Mouse (Mus musculus): Measurements from ENCODE around the gene Snx22. TPM values are rescaled to one million over a fixed set of nuclear protein-coding genes. Genes with fewer than 3 reads are reported as not detected.

The Snx22 gene
- polyA plus RNA-seq, 1 experiment from 2014 or later: 11.6 TPM

DNA sequence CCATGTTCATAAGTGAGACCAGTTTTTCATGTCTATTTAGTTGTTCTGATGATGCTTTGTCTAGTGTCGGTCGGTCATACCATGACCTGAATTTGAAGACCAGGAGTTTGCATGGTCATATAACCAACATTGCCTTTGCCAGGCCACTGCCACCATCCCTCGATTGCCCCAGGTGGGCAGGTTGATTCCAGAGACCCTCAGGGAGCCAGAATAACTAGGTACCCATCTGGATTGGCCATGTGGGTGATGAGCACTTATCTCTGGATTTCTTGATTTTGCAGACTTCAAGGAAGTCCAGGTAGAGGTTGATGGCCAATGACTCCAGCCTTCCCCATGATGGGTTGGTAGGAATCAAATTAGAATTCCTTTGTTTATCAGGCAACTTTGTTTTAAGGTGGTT lies 26.3 kb downstream of the Snx22 start:
- no peak overlapping the region for H3K4me3 ChIP-seq
- H3K9ac ChIP-seq: no peak overlapping the region
- no peaks in the 10 kb centered on the region for H3K4me1 ChIP-seq (replicated peaks)
- WGBS: 99% methylated on average over 3 of the region's 3 CpGs
- H3K36me3 ChIP-seq: no peaks in the 10 kb centered on the region
- H3K9me3 ChIP-seq: no peaks in the 10 kb centered on the region
- H3K27ac ChIP-seq (replicated peaks): no peak overlapping the region
- H3K4me2 ChIP-seq: no peak overlapping the region
- no peak for ATAC-seq (ENCODE audit: low FRiP score, low read depth)
- H3K27me3 ChIP-seq: no peaks in the 10 kb centered on the region

DNA sequence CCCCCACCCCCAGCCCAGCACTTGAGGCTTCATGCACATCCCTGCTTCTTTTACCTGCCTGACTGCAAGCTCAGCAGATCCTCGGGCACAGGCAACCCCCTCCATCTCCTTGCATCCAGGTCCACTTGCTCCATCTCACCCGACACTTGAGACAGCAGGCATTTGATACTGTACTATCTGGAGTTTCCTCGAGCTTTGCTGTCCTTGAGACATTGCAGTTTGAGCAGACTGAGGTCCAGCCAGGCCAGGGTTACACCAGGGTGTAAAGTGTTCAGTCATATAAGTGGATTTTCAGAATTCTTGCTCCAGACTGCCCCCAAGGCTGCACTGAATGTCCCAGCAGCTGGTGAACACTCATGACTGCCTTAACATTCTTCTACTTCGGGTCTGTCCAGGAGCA lies 27.2 kb downstream of the Snx22 start:
- Histone ChIP-seq H3K4me1 (replicated peaks) (no peaks in the 10 kb centered on the region), H3K9me3 (no peaks in the 10 kb centered on the region), H3K4me3 (no peak overlapping the region), H3K4me2 (no peak overlapping the region), H3K36me3 (no peaks in the 10 kb centered on the region), H3K27ac (replicated peaks) (no peak overlapping the region), H3K9ac (no peak overlapping the region), H3K27me3 (no peaks in the 10 kb centered on the region)
- no peak for ATAC-seq (ENCODE audit: low FRiP score, low read depth)
- 92% methylated on average over 4 of the region's 4 CpGs for WGBS

DNA sequence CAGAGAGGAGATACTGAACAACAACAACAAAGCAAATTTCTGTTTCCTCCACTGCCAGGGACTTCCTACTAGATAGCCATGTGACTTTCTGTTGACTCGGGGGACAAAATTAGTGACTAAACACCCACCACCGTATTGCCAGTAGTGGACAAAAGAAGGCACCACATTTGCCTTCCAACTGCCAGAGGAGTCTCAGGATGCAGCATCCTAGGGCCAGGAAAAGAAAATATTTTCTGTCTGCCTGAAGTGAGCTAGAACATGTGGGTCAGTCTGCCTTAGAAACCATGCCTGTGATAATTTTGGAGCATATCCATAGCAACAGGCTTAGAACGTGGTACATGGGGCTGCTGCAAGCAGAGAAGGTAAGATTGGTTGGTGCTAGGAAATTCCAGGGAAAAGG lies 28.7 kb downstream of the Snx22 start:
- no peaks in the 10 kb centered on the region for H3K27me3 ChIP-seq
- H3K36me3 ChIP-seq: 0 out of 2 replicates have a peak, but pooled peaks cover 3% of the 10 kb centered on the region
- H3K4me2 ChIP-seq: no peak overlapping the region
- H3K27ac ChIP-seq (replicated peaks): no peak overlapping the region
- no peak for ATAC-seq (ENCODE audit: low FRiP score, low read depth)
- no peak overlapping the region for H3K4me3 ChIP-seq
- H3K4me1 ChIP-seq (replicated peaks): no peaks in the 10 kb centered on the region
- 83% methylated on average over 3 of the region's 3 CpGs for WGBS
- no peak overlapping the region for H3K9ac ChIP-seq
- H3K9me3 ChIP-seq: no peaks in the 10 kb centered on the region

DNA sequence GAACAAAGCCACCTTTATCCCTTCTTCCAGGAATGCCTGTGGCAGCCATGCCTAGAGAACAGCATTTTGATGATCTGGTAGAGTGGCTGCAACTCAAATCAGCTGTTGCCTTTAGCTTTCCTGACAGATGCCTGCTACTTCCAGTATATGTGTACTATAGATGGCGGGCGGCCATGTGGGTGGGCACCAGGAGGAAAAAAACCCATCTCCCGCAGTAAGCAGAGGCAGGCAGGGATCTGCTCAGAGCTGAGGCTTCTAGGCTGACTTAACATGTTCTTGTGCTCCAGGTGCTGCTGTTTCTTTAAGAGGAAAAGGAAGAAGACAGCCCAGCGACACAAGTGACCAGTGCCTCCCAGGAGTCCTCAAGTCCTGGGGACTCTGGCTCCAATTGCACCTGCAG lies 30.2 kb downstream of the Snx22 start:
- no peak overlapping the region for H3K4me2 ChIP-seq

DNA sequence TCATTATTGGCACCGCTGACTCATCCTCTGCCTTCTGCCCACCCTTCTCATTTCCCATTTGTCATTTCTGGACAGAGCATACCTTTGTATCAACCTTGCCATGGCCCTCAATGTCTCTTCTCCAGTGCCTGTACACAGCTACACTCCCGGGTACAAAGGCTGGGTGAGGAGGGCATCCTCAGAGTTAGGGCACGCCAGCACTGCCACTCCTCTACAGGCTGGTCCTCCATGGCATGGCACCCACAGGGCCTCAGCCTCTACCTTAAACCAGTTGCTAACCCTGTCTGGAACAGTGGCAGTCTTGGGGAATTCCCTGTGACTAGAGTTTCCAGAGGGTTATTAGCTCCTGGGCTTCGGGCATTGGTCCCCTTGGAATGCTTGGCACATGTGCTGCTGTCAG lies 30.9 kb downstream of the Snx22 start:
- H3K4me1 ChIP-seq (replicated peaks): no peaks in the 10 kb centered on the region
- H3K27ac ChIP-seq (replicated peaks): no peak overlapping the region
- H3K9me3 ChIP-seq: no peaks in the 10 kb centered on the region
- H3K27me3 ChIP-seq: no peaks in the 10 kb centered on the region
- H3K36me3 ChIP-seq: 0 out of 2 replicates have a peak, but pooled peaks cover 3% of the 10 kb centered on the region
- H3K9ac ChIP-seq: no peak overlapping the region
- WGBS: 97% methylated on average over 4 of the region's 4 CpGs
- H3K4me2 ChIP-seq: no peak overlapping the region
- ATAC-seq (ENCODE audit: low FRiP score, low read depth): no peak
- H3K4me3 ChIP-seq: no peak overlapping the region

More for the DNA sequence above, 30.2 kb downstream of the Snx22 start:
- Histone ChIP-seq H3K4me3 (no peak overlapping the region), H3K9ac (no peak overlapping the region), H3K27ac (replicated peaks) (no peak overlapping the region), H3K9me3 (no peaks in the 10 kb centered on the region), H3K27me3 (no peaks in the 10 kb centered on the region), H3K36me3 (0 out of 2 replicates have a peak, but pooled peaks cover 3% of the 10 kb centered on the region), H3K4me1 (replicated peaks) (no peaks in the 10 kb centered on the region)
- 91% methylated on average over 4 of the region's 4 CpGs for WGBS
- ATAC-seq (ENCODE audit: low FRiP score, low read depth): no peak

DNA sequence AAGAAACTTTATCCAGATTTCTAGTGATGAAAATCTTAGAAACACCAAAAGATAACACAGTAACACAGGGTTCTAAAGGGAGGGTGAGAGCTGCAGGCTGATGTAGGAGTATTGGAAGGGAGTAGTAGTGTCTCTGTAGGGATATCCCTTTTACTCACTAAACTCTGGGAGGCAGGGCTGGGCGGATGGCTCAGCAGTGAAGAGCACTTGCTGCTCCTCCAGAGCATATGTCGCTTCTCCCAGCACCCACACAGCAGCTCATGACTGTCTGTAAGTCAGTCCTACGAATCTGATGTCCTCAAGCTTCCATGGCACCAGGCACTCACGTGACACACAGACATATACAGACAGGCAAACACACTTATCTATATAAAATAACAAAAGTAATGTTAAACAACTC lies 31.4 kb downstream of the Snx22 start:
- 0 out of 2 replicates have a peak, but pooled peaks cover 3% of the 10 kb centered on the region for H3K36me3 ChIP-seq
- no peak overlapping the region for H3K4me3 ChIP-seq
- H3K4me2 ChIP-seq: no peak overlapping the region
- no peak overlapping the region for H3K27ac ChIP-seq (replicated peaks)
- ATAC-seq (ENCODE audit: low FRiP score, low read depth): no peak
- H3K9ac ChIP-seq: no peak overlapping the region
- H3K4me1 ChIP-seq (replicated peaks): no peaks in the 10 kb centered on the region
- H3K9me3 ChIP-seq: no peaks in the 10 kb centered on the region
- H3K27me3 ChIP-seq: no peaks in the 10 kb centered on the region
- 96% methylated on average over 4 of the region's 4 CpGs for WGBS

DNA sequence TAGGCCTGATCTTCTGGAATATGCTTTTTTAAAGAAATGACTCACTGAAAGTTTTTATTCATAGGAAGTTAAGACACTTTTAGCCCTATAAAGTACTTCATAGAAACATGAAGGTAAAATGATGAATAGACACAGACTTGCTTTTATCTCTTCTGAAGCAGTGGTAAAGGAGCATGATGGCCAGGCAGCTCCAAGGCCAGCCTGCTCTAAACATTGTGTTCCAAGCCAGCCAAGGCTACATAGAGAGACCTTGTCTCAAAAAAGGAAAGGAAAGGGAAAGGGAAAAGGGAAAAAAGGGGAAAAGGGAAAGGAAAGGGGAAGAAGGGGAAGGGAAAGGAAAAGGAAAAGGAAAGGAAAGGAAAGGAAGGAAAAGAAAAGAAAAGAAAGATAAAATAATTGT lies 48.9 kb downstream of the Snx22 start:
- Histone ChIP-seq H3K36me3 (peaks cover 9% of the 10 kb centered on the region; the same call in 1 of the 2 replicates), H3K4me3 (no peak overlapping the region), H3K9me3 (no peaks in the 10 kb centered on the region), H3K27ac (replicated peaks) (no peak overlapping the region), H3K27me3 (no peaks in the 10 kb centered on the region), H3K4me1 (replicated peaks) (no peaks in the 10 kb centered on the region), H3K4me2 (no peak overlapping the region), H3K9ac (no peak overlapping the region)
- ATAC-seq (ENCODE audit: low FRiP score, low read depth): no peak

Other genes with a start within 250 kb of the Snx22 start
- gene Zfp609, start 242.2 kb downstream of the Snx22 start, polyA plus RNA-seq (2015; fragmentation: Nextera tagmentation; extraction: Ambion mirVana): 7.7 and 8.5 TPM in 2 replicates
- 30.0 and 34.9 TPM in 2 replicates for gene Pclaf, start 179.5 kb downstream of the Snx22 start, polyA plus RNA-seq (2015; fragmentation: Nextera tagmentation; extraction: Ambion mirVana)
- 29.6 and 31.6 TPM in 2 replicates for gene Trip4, start 160.9 kb downstream of the Snx22 start, polyA plus RNA-seq (2015; fragmentation: Nextera tagmentation; extraction: Ambion mirVana)
- 22.4 and 22.9 TPM in 2 replicates for gene Csnk1g1, start 160.8 kb downstream of the Snx22 start, polyA plus RNA-seq (2015; fragmentation: Nextera tagmentation; extraction: Ambion mirVana)
- 346 and 359 TPM in 2 replicates for gene Ppib, start 9.5 kb downstream of the Snx22 start, polyA plus RNA-seq (2015; fragmentation: Nextera tagmentation; extraction: Ambion mirVana)
- gene Snx1, start 56.9 kb upstream of the Snx22 start, polyA plus RNA-seq (2015; fragmentation: Nextera tagmentation; extraction: Ambion mirVana): 76.7 and 76.9 TPM in 2 replicates
- gene Ciao2a, start 56.9 kb upstream of the Snx22 start, polyA plus RNA-seq (2015; fragmentation: Nextera tagmentation; extraction: Ambion mirVana): 68.5 and 70.1 TPM in 2 replicates
- 0.65 and 0.67 TPM in 2 replicates for gene Dapk2, start 88.5 kb upstream of the Snx22 start, polyA plus RNA-seq (2015; fragmentation: Nextera tagmentation; extraction: Ambion mirVana)